Mouse (Mus musculus) heart, embryonic 15.5 days (tissue): ENCODE results near the gene Kif26b. TPM values are rescaled to one million over a fixed set of nuclear protein-coding genes. Genes with fewer than 3 reads are reported as not detected.

Source experiments
- ATAC-seq: fragments of 200-750 bp; cut with Nextera tagmentation; replicated peaks from 2 replicates; pipeline ENCODE4 v1.8.0; 2017; ENCODE audit warnings: low read depth, moderate TSS enrichment; ENCODE audit not compliant: insufficient number of reproducible peaks, insufficient read depth, low FRiP score
- H3K27ac ChIP-seq: fragments of 300-500 bp; sonication (generic); 2 replicates; pipeline ENCODE4 v1.5.1; 2015; ENCODE audit warnings: mild to moderate bottlenecking, inconsistent platforms
- H3K27me3 ChIP-seq: fragments of 300-500 bp; sonication (generic); 2 replicates; pipeline ENCODE4 v1.6.1; 2015; ENCODE audit warnings: inconsistent platforms
- H3K36me3 ChIP-seq: fragments of 300-500 bp; sonication (generic); 2 replicates; pipeline ENCODE4 v1.6.1; 2015; ENCODE audit warnings: mild to moderate bottlenecking, inconsistent platforms
- H3K4me1 ChIP-seq: fragments of 300-500 bp; sonication (generic); replicated peaks from 2 replicates; pipeline ENCODE4 v1.6.1; 2015; ENCODE audit warnings: inconsistent platforms
- H3K4me2 ChIP-seq: fragments of 300-500 bp; sonication (generic); 2 replicates; pipeline ENCODE4 v1.6.1; 2015; ENCODE audit warnings: inconsistent platforms, mild to moderate bottlenecking, moderate library complexity
- H3K4me3 ChIP-seq: fragments of 300-500 bp; sonication (generic); 2 replicates; pipeline ENCODE4 v1.5.1; 2015; ENCODE audit warnings: mild to moderate bottlenecking, inconsistent platforms
- H3K9ac ChIP-seq: fragments of 300-500 bp; sonication (generic); 2 replicates; pipeline ENCODE4 v1.6.1; 2015; ENCODE audit warnings: mild to moderate bottlenecking, inconsistent platforms
- H3K9me3 ChIP-seq: fragments of 300-500 bp; sonication (generic); replicated peaks from 2 replicates; pipeline ENCODE4 v1.6.1; 2016; ENCODE audit warnings: inconsistent platforms
- WGBS: fragments of 180-500 bp; shearing (Covaris S2); methylation state at CpG from one replicate; pipeline ENCODE4 v1.1.7; 2015; ENCODE audit warnings: mixed read lengths; 5-methylcytosine and 5-hydroxymethylcytosine counted together
- polyA plus RNA-seq: library from polyadenylated mRNA; unstranded; fragments of >200 nt; fragmentation: Nextera tagmentation; extraction: Ambion mirVana; gene quantifications from 2 replicates; pipeline ENCODE4 v1.2.1, GENCODE M21; 2015

Gene Kif26b
- polyA plus RNA-seq, 1 experiment from 2014 or later = 7.3 TPM

GRCm38 (mm10) chr1:178855974-178856373 is 327.0 kb downstream of the Kif26b start:
- Histone ChIP-seq H3K9ac (no peak overlapping the region), H3K36me3 (no peaks in the 10 kb centered on the region), H3K9me3 (no peaks in the 10 kb centered on the region), H3K27ac (no peak overlapping the region), H3K4me2 (no peak overlapping the region), H3K4me1 (no peaks in the 10 kb centered on the region), H3K4me3 (no peak overlapping the region), H3K27me3 (no peaks in the 10 kb centered on the region)
- 72% methylated on average over 6 of the region's 6 CpGs for WGBS
- no peak for ATAC-seq

- Histone ChIP-seq H3K4me1 (no peaks in the 10 kb centered on the region), H3K27me3 (no peaks in the 10 kb centered on the region), H3K9me3 (no peaks in the 10 kb centered on the region), H3K36me3 (no peaks in the 10 kb centered on the region), H3K4me2 (no peak overlapping the region), H3K27ac (no peak overlapping the region), H3K9ac (no peak overlapping the region), H3K4me3 (no peak overlapping the region)
- 74% methylated on average over 8 of the region's 8 CpGs for WGBS
- ATAC-seq = no peak
These were observed 331.9 kb downstream of the Kif26b start for GRCm38 (mm10) chr1:178860671-178861391.

GRCm38 (mm10) chr1:178861392-178861762 is 332.5 kb downstream of the Kif26b start:
- no peak for ATAC-seq
- H3K9me3 ChIP-seq = no peaks in the 10 kb centered on the region
- H3K4me2 ChIP-seq = no peak overlapping the region
- H3K36me3 ChIP-seq = no peaks in the 10 kb centered on the region
- no peaks in the 10 kb centered on the region for H3K27me3 ChIP-seq
- H3K4me1 ChIP-seq = no peaks in the 10 kb centered on the region
- H3K4me3 ChIP-seq = no peak overlapping the region
- no peak overlapping the region for H3K27ac ChIP-seq
- no peak overlapping the region for H3K9ac ChIP-seq
- WGBS = 88% methylated on average over 8 of the region's 8 CpGs

GRCm38 (mm10) chr1:178863756-178864155 is 334.8 kb downstream of the Kif26b start:
- Histone ChIP-seq H3K4me3 (no peak overlapping the region), H3K27me3 (no peaks in the 10 kb centered on the region), H3K4me2 (no peak overlapping the region), H3K4me1 (no peaks in the 10 kb centered on the region), H3K9ac (no peak overlapping the region), H3K36me3 (no peaks in the 10 kb centered on the region), H3K27ac (no peak overlapping the region), H3K9me3 (no peaks in the 10 kb centered on the region)
- ATAC-seq = no peak
- WGBS = 89% methylated on average over 6 of the region's 6 CpGs

GRCm38 (mm10) chr1:178864297-178864696 is 335.4 kb downstream of the Kif26b start:
- no peak overlapping the region for H3K27ac ChIP-seq
- H3K4me1 ChIP-seq = no peaks in the 10 kb centered on the region
- no peak overlapping the region for H3K4me3 ChIP-seq
- WGBS = 87% methylated on average over 4 of the region's 4 CpGs
- no peaks in the 10 kb centered on the region for H3K36me3 ChIP-seq
- no peaks in the 10 kb centered on the region for H3K27me3 ChIP-seq
- H3K4me2 ChIP-seq = no peak overlapping the region
- H3K9me3 ChIP-seq = no peaks in the 10 kb centered on the region
- no peak overlapping the region for H3K9ac ChIP-seq
- ATAC-seq = no peak

GRCm38 (mm10) chr1:178866757-178867156 is 337.8 kb downstream of the Kif26b start:
- no peak overlapping the region for H3K27ac ChIP-seq
- no peak overlapping the region for H3K4me3 ChIP-seq
- H3K9ac ChIP-seq = no peak overlapping the region
- WGBS = 83% methylated on average over 4 of the region's 4 CpGs
- peaks cover 5% of the 10 kb centered on the region; the same call in 1 of the 2 replicates for H3K4me1 ChIP-seq
- no peaks in the 10 kb centered on the region for H3K36me3 ChIP-seq
- no peak overlapping the region for H3K4me2 ChIP-seq
- H3K9me3 ChIP-seq = no peaks in the 10 kb centered on the region
- no peak for ATAC-seq
- no peaks in the 10 kb centered on the region for H3K27me3 ChIP-seq

- Histone ChIP-seq H3K27ac (no peak overlapping the region), H3K27me3 (no peaks in the 10 kb centered on the region), H3K9ac (no peak overlapping the region), H3K9me3 (no peaks in the 10 kb centered on the region), H3K4me2 (no peak overlapping the region), H3K4me3 (no peak overlapping the region), H3K4me1 (peaks cover 5% of the 10 kb centered on the region; the same call in 1 of the 2 replicates), H3K36me3 (0 out of 2 replicates have a peak, but pooled peaks cover 3% of the 10 kb centered on the region)
- 91% methylated on average over 3 of the region's 3 CpGs for WGBS
- no peak for ATAC-seq
These were observed 342.1 kb downstream of the Kif26b start for GRCm38 (mm10) chr1:178871055-178871454.

- Histone ChIP-seq H3K27ac (no peak overlapping the region), H3K36me3 (peaks cover 7% of the 10 kb centered on the region; the same call in 1 of the 2 replicates)
- ATAC-seq = no peak
These were observed 348.0 kb downstream of the Kif26b start for GRCm38 (mm10) chr1:178876926-178877325.

GRCm38 (mm10) chr1:178878676-178879075 is 349.8 kb downstream of the Kif26b start:
- WGBS = 45% methylated on average over 1 of the region's 1 CpGs
- H3K9ac ChIP-seq = no peak overlapping the region
- no peaks in the 10 kb centered on the region for H3K27me3 ChIP-seq
- no peaks in the 10 kb centered on the region for H3K4me1 ChIP-seq
- H3K4me3 ChIP-seq = no peak overlapping the region
- no peak overlapping the region for H3K27ac ChIP-seq
- ATAC-seq = no peak
- no peaks in the 10 kb centered on the region for H3K9me3 ChIP-seq
- peaks cover 7% of the 10 kb centered on the region; the same call in 1 of the 2 replicates for H3K36me3 ChIP-seq
- H3K4me2 ChIP-seq = no peak overlapping the region

More at GRCm38 (mm10) chr1:178876926-178877325, 348.0 kb downstream of the Kif26b start:
- Histone ChIP-seq H3K4me1 (no peaks in the 10 kb centered on the region), H3K9me3 (no peaks in the 10 kb centered on the region), H3K4me2 (no peak overlapping the region), H3K4me3 (no peak overlapping the region), H3K27me3 (no peaks in the 10 kb centered on the region), H3K9ac (no peak overlapping the region)
- WGBS = 77% methylated on average over 2 of the region's 2 CpGs

- ATAC-seq = no peak
- Histone ChIP-seq H3K4me3 (no peak overlapping the region), H3K4me2 (no peak overlapping the region), H3K9ac (no peak overlapping the region), H3K27me3 (no peaks in the 10 kb centered on the region), H3K9me3 (no peaks in the 10 kb centered on the region), H3K4me1 (no peaks in the 10 kb centered on the region), H3K36me3 (peaks cover 4% of the 10 kb centered on the region; the same call in 1 of the 2 replicates), H3K27ac (no peak overlapping the region)
- 59% methylated on average over 7 of the region's 7 CpGs for WGBS
These were observed 352.0 kb downstream of the Kif26b start for GRCm38 (mm10) chr1:178880905-178881304.

GRCm38 (mm10) chr1:178886671-178887070 is 357.7 kb downstream of the Kif26b start:
- H3K9me3 ChIP-seq = no peaks in the 10 kb centered on the region
- H3K4me2 ChIP-seq = no peak overlapping the region
- WGBS = 75% methylated on average over 5 of the region's 5 CpGs
- no peaks in the 10 kb centered on the region for H3K27me3 ChIP-seq
- no peak overlapping the region for H3K4me3 ChIP-seq
- H3K27ac ChIP-seq = no peak overlapping the region
- H3K4me1 ChIP-seq = no peaks in the 10 kb centered on the region
- no peak for ATAC-seq
- no peaks in the 10 kb centered on the region for H3K36me3 ChIP-seq
- no peak overlapping the region for H3K9ac ChIP-seq

GRCm38 (mm10) chr1:178892376-178892775 is 363.5 kb downstream of the Kif26b start:
- ATAC-seq = no peak
- H3K9ac ChIP-seq = no peak overlapping the region
- H3K4me3 ChIP-seq = no peak overlapping the region
- H3K36me3 ChIP-seq = no peaks in the 10 kb centered on the region
- WGBS = 78% methylated on average over 6 of the region's 6 CpGs
- H3K4me2 ChIP-seq = no peak overlapping the region
- H3K9me3 ChIP-seq = no peaks in the 10 kb centered on the region
- H3K27me3 ChIP-seq = no peaks in the 10 kb centered on the region
- H3K27ac ChIP-seq = no peak overlapping the region
- H3K4me1 ChIP-seq = peaks cover 8% of the 10 kb centered on the region
